Mouse (Mus musculus) cerebellum, postnatal 10 days (tissue): ENCODE measurements around the gene Tnnc1.

Experiments used
- DNase-seq, 2 experiments: peaks; one replicate each; pipeline ENCODE4 v3.0.0; 2021; ENCODE audit warnings: mixed read lengths in 2 of 2

The Tnnc1 gene

GRCm38 (mm10) chr14:31186656-31187055 lies 21.5 kb upstream of the Tnnc1 start:
- DNase-seq: peak in 1 of 2 experiments; percentile 46

- DNase-seq: no peak
These were observed 19.3 kb upstream of the Tnnc1 start for GRCm38 (mm10) chr14:31188771-31189181.

GRCm38 (mm10) chr14:31189348-31189747 lies 18.8 kb upstream of the Tnnc1 start:
- no peak for DNase-seq

- DNase-seq: peak; percentile 72 to 73
These were observed 16.2 kb upstream of the Tnnc1 start for GRCm38 (mm10) chr14:31191936-31192335.

- DNase-seq: peak; percentile 52 to 60
These were observed 14.3 kb upstream of the Tnnc1 start for GRCm38 (mm10) chr14:31193791-31194190.

GRCm38 (mm10) chr14:31194441-31194840 lies 13.7 kb upstream of the Tnnc1 start:
- no peak for DNase-seq

GRCm38 (mm10) chr14:31194891-31195513 lies 13.1 kb upstream of the Tnnc1 start:
- DNase-seq: peak; percentile 64 to 80

- DNase-seq: no peak
These were observed 12.6 kb upstream of the Tnnc1 start for GRCm38 (mm10) chr14:31195521-31195920.

GRCm38 (mm10) chr14:31195968-31196367 lies 12.1 kb upstream of the Tnnc1 start:
- DNase-seq: peak; percentile 72 to 74

GRCm38 (mm10) chr14:31197547-31198516 lies 10.3 kb upstream of the Tnnc1 start:
- DNase-seq: peak; percentile 41 to 46

- DNase-seq: no peak
These were observed 8.5 kb upstream of the Tnnc1 start for GRCm38 (mm10) chr14:31199599-31199998.

- DNase-seq: no peak
These were observed 8.1 kb upstream of the Tnnc1 start for GRCm38 (mm10) chr14:31200038-31200437.

- DNase-seq: no peak
These were observed 3.3 kb upstream of the Tnnc1 start for GRCm38 (mm10) chr14:31204844-31205243.

- no peak for DNase-seq
These were observed 2.9 kb upstream of the Tnnc1 start for GRCm38 (mm10) chr14:31205244-31205561.

GRCm38 (mm10) chr14:31205562-31206467 lies 2.3 kb upstream of the Tnnc1 start:
- peak; percentile 67 to 76 for DNase-seq

- DNase-seq: peak; percentile 99
These were observed 1.6 kb upstream of the Tnnc1 start for GRCm38 (mm10) chr14:31206472-31206981.

GRCm38 (mm10) chr14:31207070-31207830 lies 862 bp upstream of the Tnnc1 start:
- DNase-seq: peak; percentile 41 to 52

- DNase-seq: no peak
These were observed 1.0 kb downstream of the Tnnc1 start for GRCm38 (mm10) chr14:31209133-31209557.

GRCm38 (mm10) chr14:31211854-31212253 lies 3.7 kb downstream of the Tnnc1 start:
- no peak for DNase-seq

- DNase-seq: no peak
These were observed 4.4 kb downstream of the Tnnc1 start for GRCm38 (mm10) chr14:31212499-31212898.

GRCm38 (mm10) chr14:31213868-31214267 lies 5.8 kb downstream of the Tnnc1 start:
- no peak for DNase-seq

GRCm38 (mm10) chr14:31214684-31215083 lies 6.6 kb downstream of the Tnnc1 start:
- DNase-seq: no peak
